Mouse (Mus musculus) spleen, embryonic (tissue): ENCODE data around the gene Plxnd1.

Experiments used
- CTCF ChIA-PET: fragments of 350-600 bp; sonication (Branson Sonifier 250); formaldehyde crosslinking; loops from one replicate; lab custom pipeline; 2022; lab: Charles Lee

The Plxnd1 gene

GRCm38 (mm10) chr6:116000851-116001250 is 6.0 kb upstream of the Plxnd1 start:
- CTCF ChIA-PET: no interaction called here

GRCm38 (mm10) chr6:115999227-115999626 is 4.4 kb upstream of the Plxnd1 start:
- CTCF ChIA-PET: no interaction called here

GRCm38 (mm10) chr6:115998758-115999157 is 4.0 kb upstream of the Plxnd1 start:
- CTCF ChIA-PET: no interaction called here

GRCm38 (mm10) chr6:115997726-115998311 is 3.0 kb upstream of the Plxnd1 start:
- CTCF ChIA-PET: interaction anchor here (0.6 kb wide), 2 partner anchors 14 to 152 kb away, joined by 3 to 5 read pairs; no protein-coding TSS in a partner anchor

DNA sequence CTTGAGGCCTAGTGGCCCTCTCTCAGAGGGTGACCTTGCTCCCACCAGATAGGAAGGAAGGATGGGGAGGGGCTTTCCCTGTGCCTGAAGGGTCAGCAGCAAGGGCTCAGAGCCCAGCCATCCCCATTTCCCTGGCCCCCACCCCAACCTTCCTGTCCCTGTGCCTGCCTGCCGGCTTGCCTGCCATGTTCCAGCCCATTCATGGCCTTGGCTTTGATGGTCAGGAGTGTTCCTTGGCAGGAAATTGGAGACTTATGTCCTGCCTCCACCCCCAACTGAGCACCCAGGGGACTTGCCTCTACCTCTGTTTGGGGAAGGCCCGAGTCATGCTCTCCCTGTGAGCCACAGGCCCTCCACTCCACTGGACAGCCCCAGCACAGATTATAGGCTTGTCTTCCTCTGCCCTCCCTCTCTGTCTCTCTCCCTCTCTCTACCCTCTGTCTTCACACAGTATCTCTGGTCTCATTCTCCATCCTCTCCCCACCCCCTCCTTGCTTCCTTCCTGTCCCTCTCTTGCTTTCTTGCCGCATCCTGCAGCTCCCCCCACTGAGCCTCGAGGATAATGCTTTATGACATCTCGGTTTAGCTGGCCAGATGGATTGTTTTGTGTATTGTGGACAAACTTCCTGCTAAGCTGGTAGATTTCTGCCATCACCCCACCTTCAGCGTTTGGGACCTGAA is 1.5 kb upstream of the Plxnd1 start:
- CTCF ChIA-PET: no interaction called here

GRCm38 (mm10) chr6:115995531-115995941 is 731 bp upstream of the Plxnd1 start:
- CTCF ChIA-PET: no interaction called here

DNA sequence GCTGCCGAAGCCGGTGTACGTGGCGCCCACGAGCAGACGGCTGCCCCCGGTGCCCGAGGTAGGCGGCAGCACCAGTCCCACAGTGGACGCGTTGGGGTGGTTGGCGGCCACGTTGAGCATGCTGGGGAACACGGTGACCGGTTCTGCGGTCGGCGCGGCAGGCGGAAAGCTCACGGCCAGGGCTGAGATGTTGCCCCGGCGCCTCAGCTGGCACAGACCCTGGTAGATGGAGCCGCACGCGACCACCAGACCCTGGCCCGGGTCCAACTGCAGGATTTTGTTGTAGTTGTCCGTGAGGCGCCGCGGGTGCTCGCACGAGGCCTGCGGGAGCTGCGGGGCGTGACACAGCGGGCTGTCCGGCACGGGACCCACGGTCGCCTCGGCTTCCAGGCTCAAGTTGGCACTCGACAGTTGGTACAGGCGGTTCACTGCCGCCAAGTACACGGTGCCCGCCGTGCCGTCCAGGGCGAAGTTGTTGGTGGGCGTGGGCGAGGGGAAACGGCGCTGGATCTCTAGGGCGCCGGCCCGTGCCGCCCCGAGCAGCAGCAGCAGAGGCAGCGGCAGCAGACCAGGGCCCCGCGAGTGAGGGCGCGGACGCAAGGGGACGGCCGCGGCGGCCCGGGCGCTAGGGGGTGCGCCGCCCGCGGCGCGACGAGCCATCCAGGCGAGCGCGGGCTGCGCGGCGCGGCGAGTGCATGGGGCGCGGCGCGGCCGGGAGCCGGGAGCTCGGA is 494 bp downstream of the Plxnd1 start:
- CTCF ChIA-PET: interaction anchor here (0.5 to 0.6 kb wide), 2 partner anchors 32 to 185 kb away, joined by 4 to 6 read pairs; no protein-coding TSS in a partner anchor

GRCm38 (mm10) chr6:115993463-115994145 is 1.2 kb downstream of the Plxnd1 start:
- CTCF ChIA-PET: no interaction called here

- CTCF ChIA-PET: no interaction called here
Measured at GRCm38 (mm10) chr6:115992981-115993380, 1.8 kb downstream of the Plxnd1 start.

DNA sequence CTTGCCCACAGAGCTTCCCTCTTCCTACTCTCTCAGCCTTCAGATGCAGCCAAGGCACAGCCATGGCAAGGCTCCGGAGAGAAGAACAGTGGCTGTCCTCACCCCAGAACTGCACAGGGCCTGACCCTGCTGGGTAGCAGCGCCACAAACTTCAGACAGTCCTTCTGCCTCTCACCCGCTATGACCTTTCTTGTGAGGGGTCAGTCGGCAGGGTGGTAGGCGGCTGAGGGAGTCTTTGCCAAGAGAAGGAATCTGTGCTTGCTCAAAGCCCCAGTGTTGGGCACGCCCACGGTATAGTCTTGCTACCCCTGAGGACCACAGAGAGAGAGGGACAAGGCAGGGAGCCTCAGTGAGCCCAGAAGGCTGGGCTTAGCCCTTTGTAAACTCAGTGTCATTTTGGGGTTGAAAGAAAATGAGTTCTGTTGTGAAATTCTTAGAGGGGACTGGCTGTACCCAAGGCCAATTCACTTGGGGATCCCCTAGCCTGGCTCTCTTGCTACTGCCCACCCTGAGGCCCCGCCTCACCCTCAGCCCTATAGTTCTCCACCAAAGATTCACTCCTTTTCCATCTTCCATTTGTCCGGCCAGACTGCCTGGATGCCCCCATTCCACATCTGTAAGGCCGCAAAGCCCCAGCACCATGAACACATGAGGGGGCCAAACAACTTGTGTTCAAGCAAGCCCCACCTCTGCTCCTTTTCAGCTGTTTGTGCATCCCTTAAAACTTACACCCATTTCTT is 2.8 kb downstream of the Plxnd1 start:
- CTCF ChIA-PET: interaction anchor here (0.6 kb wide), 1 partner anchor 347 kb away, joined by 7 read pairs; no protein-coding TSS in a partner anchor

GRCm38 (mm10) chr6:115991108-115991880 is 3.5 kb downstream of the Plxnd1 start:
- CTCF ChIA-PET: no interaction called here

DNA sequence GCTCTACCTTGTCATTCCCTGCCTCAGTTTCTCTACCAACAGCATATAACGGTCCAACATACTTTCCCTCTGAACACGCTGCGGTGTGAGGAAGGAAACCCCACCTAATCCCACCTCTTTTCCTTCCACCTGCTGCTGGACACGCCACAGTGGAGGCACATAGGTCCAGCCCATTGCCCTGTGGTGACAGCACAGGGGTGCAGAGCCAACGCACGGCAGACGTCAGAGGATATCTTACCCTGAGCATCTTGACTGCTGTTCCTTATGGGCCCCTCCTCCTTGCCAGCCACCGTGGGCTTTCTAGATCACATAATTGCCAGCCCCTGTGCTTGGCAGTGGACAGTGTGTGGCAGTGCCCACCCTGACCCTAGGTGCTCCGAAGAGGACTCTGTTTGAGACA is 4.3 kb downstream of the Plxnd1 start:
- CTCF ChIA-PET: no interaction called here

GRCm38 (mm10) chr6:115990056-115990455 is 4.7 kb downstream of the Plxnd1 start:
- CTCF ChIA-PET: no interaction called here

GRCm38 (mm10) chr6:115989607-115990006 is 5.2 kb downstream of the Plxnd1 start:
- CTCF ChIA-PET: no interaction called here

DNA sequence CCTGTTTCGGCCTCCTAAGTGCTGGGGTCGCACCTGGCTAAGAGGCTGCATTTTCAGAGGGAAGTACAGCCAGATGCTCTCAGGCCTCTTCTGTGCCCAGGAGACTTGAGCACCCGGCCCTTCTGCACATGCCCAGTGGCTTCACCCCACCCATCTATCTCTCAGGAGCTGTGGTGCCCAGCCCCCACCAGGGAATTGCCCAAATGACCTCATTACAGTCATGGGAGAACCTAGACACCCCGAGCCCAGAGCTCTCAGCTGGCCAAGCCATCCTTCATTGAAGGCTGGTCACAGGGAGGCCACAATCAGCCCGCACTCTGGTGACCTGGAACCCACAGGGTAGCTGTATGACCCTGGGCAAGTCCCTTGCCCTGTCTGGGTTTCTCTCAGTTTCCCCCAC is 5.8 kb downstream of the Plxnd1 start:
- CTCF ChIA-PET: no interaction called here

DNA sequence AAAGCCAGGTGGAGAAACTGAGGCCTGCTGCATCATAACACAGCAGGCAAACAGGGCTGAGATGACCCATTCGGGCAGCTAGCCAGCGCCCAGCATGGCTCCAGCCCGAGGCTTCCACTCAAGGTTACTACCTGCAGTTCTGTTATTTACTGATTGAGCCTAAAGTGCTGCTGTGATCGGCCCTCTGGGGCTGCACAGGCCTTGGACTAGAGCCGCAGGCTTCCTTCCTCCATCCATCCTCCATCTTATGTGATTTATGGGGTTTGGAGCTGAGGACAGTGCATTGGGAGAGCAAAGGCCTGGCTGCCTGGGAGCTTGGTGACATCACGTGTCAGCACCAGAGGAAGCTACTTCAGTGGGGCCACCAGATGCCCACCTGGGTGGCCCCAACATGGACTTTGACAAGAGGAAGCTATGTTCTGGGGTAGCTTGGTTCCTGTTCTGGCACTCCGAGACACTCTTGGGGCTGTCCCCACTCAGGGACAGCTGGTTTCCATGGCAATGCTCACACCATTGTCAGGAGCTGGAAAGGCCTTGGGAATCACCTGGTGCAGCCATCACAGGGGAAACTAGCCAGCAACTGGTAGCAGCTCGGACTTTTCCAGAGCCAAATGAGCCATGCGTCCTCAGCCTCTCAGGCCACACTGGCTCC is 7.6 kb downstream of the Plxnd1 start:
- CTCF ChIA-PET: interaction anchor here (1.1 kb wide), 1 partner anchor 13 kb away, joined by 4 read pairs; no protein-coding TSS in a partner anchor

GRCm38 (mm10) chr6:115986472-115987095 is 8.2 kb downstream of the Plxnd1 start:
- CTCF ChIA-PET: interaction anchor here (1.1 kb wide), 1 partner anchor 12 kb away, joined by 4 read pairs; no protein-coding TSS in a partner anchor

GRCm38 (mm10) chr6:115985622-115986021 is 9.2 kb downstream of the Plxnd1 start:
- CTCF ChIA-PET: no interaction called here

- CTCF ChIA-PET: interaction anchor here (0.6 to 0.7 kb wide), 2 partner anchors 13 to 160 kb away, joined by 3 to 5 read pairs; no protein-coding TSS in a partner anchor
Measured at GRCm38 (mm10) chr6:115984580-115984979, 10.2 kb downstream of the Plxnd1 start.
